Mouse (Mus musculus) brain, embryonic 18.5 days (tissue): ENCODE results near the gene Tbc1d2b.

Experiments used
- DNase-seq: peaks from one replicate; pipeline ENCODE4 v3.0.0-alpha.2; 2012; ENCODE audit warnings: low read depth, low spot score

Gene Tbc1d2b

DNA sequence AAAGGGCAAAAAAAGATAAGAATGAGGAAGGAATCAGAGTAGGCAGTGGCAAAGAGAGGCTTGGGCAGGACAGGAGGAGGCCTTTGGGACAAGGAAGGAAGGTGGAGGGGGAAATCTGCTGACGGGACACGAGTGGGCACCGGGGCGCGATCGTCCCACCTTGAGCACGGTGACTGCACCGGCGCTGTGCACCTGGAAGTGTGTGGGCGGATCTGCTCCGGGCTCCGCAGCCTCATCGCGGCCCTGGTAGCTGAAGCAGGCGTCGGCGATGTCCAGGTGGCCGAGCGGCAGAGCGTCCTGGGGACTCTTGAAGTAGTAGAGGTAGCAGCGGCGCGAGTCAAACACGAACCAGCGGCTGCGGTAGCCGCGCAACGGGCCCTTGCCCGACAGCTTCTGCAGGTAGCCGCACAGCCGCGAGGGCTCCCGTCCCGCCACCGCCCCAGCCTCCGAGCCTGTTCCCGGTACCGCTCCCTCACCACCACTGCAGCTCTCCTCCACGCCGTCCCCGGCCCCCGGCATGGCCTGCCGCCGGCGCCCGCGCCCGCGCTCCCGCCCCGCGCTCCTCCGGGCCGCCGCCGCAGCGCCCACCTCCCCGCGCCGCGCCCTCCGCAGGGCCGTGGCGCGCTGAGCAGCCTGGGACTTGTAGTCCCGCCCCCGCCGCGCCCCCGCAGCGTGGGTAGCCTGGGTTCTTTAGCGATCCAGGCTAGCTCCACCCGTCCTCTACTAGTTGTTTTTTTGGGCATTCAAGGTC lies at the start of gene Tbc1d2b:
Tbc1d2b (minus strand) TSS at position 612 of the 751 bp plus-strand sequence.
- no peak for DNase-seq

GRCm38 (mm10) chr9:90316300-90316699 lies 45.7 kb upstream of the Tbc1d2b start:
- DNase-seq: peak; percentile 8

- no peak for DNase-seq
These were observed 45.1 kb upstream of the Tbc1d2b start for GRCm38 (mm10) chr9:90315662-90316061.

DNA sequence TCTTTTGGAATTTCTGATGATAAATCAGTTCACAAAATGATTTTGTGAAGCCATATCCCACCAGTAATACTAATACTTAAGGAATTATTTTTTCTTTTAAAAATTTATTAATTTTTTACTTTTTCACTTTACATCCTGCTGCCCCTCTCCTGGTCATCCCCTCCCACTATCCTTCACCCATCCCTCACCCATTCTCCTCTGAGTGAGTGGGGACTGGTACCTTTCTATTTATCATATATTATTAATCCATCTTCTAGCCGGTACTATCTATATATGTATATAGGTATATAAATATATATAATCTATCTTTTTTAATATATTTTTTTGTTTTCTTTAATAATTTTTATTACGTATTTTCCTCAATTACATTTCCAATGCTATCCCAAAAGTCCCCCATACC lies 33.6 kb upstream of the Tbc1d2b start:
- DNase-seq: no peak

- no peak for DNase-seq
These were observed 32.7 kb upstream of the Tbc1d2b start for GRCm38 (mm10) chr9:90303101-90303835.

- DNase-seq: no peak
These were observed 32.1 kb upstream of the Tbc1d2b start for GRCm38 (mm10) chr9:90302670-90303069.

- DNase-seq: no peak
These were observed 30.6 kb upstream of the Tbc1d2b start for GRCm38 (mm10) chr9:90301081-90301688.

DNA sequence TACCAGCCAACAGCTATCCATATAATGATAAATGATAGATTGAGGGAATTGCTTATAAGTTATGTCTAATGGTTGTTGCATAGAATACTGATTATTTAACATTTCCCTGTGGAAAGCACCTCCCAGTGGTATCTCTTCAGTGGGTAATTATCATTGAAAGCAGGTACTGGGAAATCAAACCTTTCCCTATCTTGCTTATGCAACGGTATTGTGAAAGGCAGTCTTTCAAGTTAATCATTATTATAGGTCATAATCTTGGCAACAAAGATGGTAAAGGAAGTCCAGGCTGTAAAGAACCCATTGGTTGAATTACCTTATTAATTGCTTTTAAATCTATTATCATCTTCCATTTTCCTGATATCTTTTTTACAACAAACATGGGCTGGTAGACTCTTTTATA lies 27.0 kb upstream of the Tbc1d2b start:
- DNase-seq: no peak

GRCm38 (mm10) chr9:90293641-90294398 lies 23.2 kb upstream of the Tbc1d2b start:
- no peak for DNase-seq

DNA sequence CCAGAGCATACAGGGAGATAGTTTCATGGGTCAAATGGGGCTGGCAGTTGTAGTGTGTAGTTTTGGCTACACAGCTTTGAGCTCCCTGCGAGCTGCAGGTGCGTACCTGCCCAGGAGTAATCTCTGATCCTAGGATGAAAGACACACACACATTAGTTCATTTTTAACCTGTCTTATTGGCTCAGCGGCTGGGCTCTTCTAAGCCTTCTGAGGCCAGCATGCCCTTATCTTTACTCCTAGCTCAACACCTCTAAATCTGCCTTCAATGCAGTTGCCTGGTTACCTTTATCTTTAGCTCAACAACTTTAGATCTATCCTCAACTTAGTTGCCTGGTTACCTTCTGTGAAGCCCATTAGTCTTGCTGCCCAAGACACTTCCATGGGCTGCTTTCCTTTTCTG lies 7.8 kb upstream of the Tbc1d2b start:
- no peak for DNase-seq

- DNase-seq: no peak
These were observed 7.3 kb upstream of the Tbc1d2b start for GRCm38 (mm10) chr9:90277884-90278283.

- no peak for DNase-seq
These were observed 6.2 kb upstream of the Tbc1d2b start for GRCm38 (mm10) chr9:90276779-90277178.

DNA sequence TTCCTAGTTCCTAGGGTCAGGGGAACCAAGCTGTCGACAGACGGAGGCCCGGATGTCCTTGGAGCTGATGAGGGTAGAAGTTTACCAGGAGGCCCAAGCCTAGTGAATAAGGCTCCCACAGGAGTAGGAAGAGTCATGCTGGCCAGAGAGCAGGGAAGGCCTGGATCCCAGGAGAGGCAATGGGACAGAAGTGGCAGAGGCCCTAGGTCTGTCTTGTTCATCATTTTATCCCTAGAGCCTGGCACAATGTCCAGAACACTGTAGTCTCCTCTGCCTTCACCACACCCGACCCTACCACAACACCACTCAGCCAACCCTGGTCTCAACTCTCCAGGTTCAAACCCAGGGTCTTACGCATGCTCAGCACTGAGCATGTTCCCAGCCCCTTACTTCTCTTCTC lies 5.3 kb upstream of the Tbc1d2b start:
- no peak for DNase-seq

GRCm38 (mm10) chr9:90275500-90275899 lies 4.9 kb upstream of the Tbc1d2b start:
- DNase-seq: no peak

GRCm38 (mm10) chr9:90274516-90274915 lies 3.9 kb upstream of the Tbc1d2b start:
- DNase-seq: no peak

DNA sequence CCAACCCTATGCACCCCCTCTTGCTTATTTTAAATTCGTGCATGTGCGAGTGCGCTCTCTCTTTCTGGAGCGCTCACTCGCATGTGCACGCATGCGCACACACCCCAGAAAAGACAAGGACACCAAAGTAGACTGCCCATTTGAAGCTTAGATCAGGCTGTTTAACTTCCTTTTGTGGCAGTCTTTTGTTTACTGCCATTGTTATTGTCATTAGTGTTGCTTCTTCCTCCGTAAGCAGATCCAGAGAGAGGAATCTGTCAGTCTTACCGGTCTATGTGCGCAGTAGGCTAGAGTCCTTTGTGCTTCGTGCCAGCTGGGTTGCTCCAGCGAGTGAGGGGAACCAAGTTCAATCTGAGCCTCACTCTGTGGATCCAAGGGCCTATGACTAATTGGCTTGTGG lies 1.7 kb upstream of the Tbc1d2b start:
- no peak for DNase-seq

DNA sequence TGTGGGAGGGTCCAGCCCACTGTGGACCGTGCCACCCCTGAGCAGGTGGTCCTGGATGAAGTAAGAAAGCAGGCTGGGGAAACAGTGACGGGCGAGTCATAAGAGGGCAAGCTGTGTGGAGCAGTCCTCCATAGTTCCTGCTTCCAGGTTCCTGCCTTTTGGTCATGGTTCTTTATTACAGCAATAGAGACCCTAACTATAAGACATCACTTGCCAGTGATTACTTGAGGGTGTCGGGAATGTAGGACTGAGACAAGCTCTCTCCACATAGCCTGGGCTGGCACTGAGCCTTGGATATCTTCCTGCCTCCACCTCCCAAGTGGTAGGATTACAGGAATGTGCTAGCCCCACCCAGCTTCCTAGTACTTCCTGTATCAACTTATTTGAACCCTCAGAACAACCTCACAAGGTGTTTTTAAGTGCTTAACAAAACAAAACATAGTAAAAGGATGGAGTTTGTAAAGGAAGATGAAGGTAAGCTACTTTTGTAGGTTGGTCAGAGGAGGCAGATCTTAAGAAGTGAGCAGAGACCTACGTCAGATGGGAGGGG lies 1.0 kb upstream of the Tbc1d2b start:
- DNase-seq: no peak

DNA sequence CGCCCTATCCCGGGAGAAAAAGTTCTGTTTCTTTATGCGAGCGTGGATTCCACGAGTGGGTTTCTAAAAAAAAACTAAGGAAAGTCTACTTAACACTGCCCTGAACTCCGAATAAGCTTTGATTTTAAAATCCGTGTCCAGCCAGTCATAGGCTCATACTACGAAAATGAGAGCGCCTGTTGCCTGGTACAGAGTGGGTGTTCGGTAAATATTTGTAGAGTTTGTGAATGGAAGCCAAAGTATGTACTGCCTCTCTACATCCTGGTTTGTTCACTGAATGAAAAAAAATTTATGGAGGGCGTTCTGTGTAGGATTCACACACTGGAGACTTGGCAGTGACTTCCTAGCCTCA lies 316 bp upstream of the Tbc1d2b start:
- no peak for DNase-seq

- no peak for DNase-seq
These were observed 1.5 kb downstream of the Tbc1d2b start for GRCm38 (mm10) chr9:90269011-90269681.

DNA sequence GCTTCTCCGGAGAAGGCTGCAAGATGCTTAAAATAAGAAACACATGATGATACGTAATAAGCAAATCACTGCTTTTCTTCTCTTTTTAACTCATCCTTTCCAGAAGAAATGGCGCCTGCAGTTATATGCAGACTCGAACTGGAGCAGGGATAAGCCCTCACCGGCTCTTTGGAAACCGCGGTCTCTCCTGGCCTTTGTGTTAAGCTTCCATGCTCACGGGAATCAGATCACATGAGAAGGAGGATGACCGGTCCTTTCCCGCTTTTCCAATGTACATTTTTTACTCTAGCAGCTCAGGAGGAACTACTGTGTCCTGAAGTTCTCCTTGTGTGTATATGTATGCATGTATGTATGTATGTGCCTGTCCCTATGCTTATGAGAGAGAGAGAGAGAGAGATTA lies 3.7 kb downstream of the Tbc1d2b start:
- DNase-seq: no peak

- no peak for DNase-seq
These were observed 4.5 kb downstream of the Tbc1d2b start for GRCm38 (mm10) chr9:90266059-90266458.
